Mouse (Mus musculus) myocyte (in vitro differentiated cells): ENCODE results near the gene Olfr458.

Source experiments
- MAX ChIP-seq: IDR thresholded peaks from one replicate; pipeline ENCODE4 v1.6.1; 2011; ENCODE audit warnings: low read depth, mild to moderate bottlenecking, control low read depth
- MYOG ChIP-seq, 3 experiments: IDR thresholded peaks; one replicate each; pipeline ENCODE4 v1.6.1; 2011; ENCODE audit warnings: control low read depth in 2 of 3, low read depth in 2 of 3, mild to moderate bottlenecking in 2 of 3; ENCODE audit not compliant: insufficient read length in 2 of 3, control insufficient read depth in 1 of 3, insufficient read depth in 1 of 3
- POLR2A ChIP-seq: IDR thresholded peaks from one replicate; pipeline ENCODE4 v1.6.1; 2011; ENCODE audit warnings: low read depth, mild to moderate bottlenecking, control low read depth, moderate library complexity; ENCODE audit not compliant: insufficient read length
- SRF ChIP-seq: IDR thresholded peaks from one replicate; pipeline ENCODE4 v1.6.1; 2011; ENCODE audit warnings: low read depth; ENCODE audit not compliant: control insufficient read depth, insufficient read length

- TF ChIP-seq MYOG (IDR thresholded peaks at IDR 0.05; ENCODE audit: control insufficient read depth in 1 of 3, insufficient read depth in 1 of 3, insufficient read length in 2 of 3, low read depth in 2 of 3) (no peak), MAX (no peak), POLR2A (no peak), SRF (no peak)
Measured at GRCm38 (mm10) chr6:42447381-42447780, 17.6 kb downstream of the Olfr458 start.
